Mouse (Mus musculus) heart, embryonic 10.5 days (tissue): ENCODE data around the gene Ldb3. TPM values are rescaled to one million over a fixed set of nuclear protein-coding genes. Genes with fewer than 3 reads are reported as not detected.
A peak's percentile ranks its signal among the peaks of the same experiment; 100 is the strongest.

Experiments used
- DNase-seq: peaks from one replicate; pipeline ENCODE4 v3.0.0-alpha.2; 2017; ENCODE audit warnings: low spot score
- H3K27ac ChIP-seq: fragments of 300-500 bp; sonication (generic); 2 replicates; pipeline ENCODE4 v1.5.1; 2016; ENCODE audit warnings: mild to moderate bottlenecking
- H3K27me3 ChIP-seq: fragments of 300-500 bp; sonication (generic); 2 replicates; pipeline ENCODE4 v1.6.1; 2016; ENCODE audit warnings: mild to moderate bottlenecking; ENCODE audit not compliant: poor library complexity, insufficient read depth, severe bottlenecking
- H3K36me3 ChIP-seq: fragments of 300-500 bp; sonication (generic); 2 replicates; pipeline ENCODE4 v1.6.1; 2016; ENCODE audit warnings: mild to moderate bottlenecking, moderate library complexity
- H3K4me1 ChIP-seq: fragments of 300-500 bp; sonication (generic); 2 replicates; pipeline ENCODE4 v1.6.1; 2016; ENCODE audit warnings: mild to moderate bottlenecking
- H3K4me3 ChIP-seq: fragments of 300-500 bp; sonication (generic); 2 replicates; pipeline ENCODE4 v1.5.1; 2016; ENCODE audit warnings: mild to moderate bottlenecking, moderate library complexity
- H3K9me3 ChIP-seq: fragments of 300-500 bp; sonication (generic); 2 replicates; pipeline ENCODE4 v1.6.1; 2016; ENCODE audit warnings: mild to moderate bottlenecking, moderate library complexity
- WGBS: fragments of 180-500 bp; shearing (Covaris S2); methylation state at CpG from one replicate; pipeline ENCODE4 v1.1.7; 2016; 5-methylcytosine and 5-hydroxymethylcytosine counted together
- polyA plus RNA-seq: library from polyadenylated mRNA; unstranded; fragments of >200 nt; fragmentation: Nextera tagmentation; extraction: Ambion mirVana; gene quantifications from 2 replicates; pipeline ENCODE4 v1.2.1, GENCODE M21; 2016

Gene Ldb3
- polyA plus RNA-seq, 1 experiment from 2014 or later = 136 TPM

- peak overlapping the region; percentile 78 for H3K27ac ChIP-seq
- no peaks in the 10 kb centered on the region for H3K9me3 ChIP-seq
- DNase-seq = no peak
- H3K4me1 ChIP-seq = peaks cover 58% of the 10 kb centered on the region
- H3K36me3 ChIP-seq = peaks cover 59% of the 10 kb centered on the region
- WGBS = 64% methylated on average over 6 of the region's 6 CpGs
- H3K4me3 ChIP-seq = 0 out of 2 replicates have a peak overlapping the region, but pooled peaks have one; percentile 1
- peaks cover 5% of the 10 kb centered on the region; the same call in 1 of the 2 replicates for H3K27me3 ChIP-seq
These were observed 44.9 kb downstream of the Ldb3 start for GRCm38 (mm10) chr14:34543596-34543995.

- H3K4me3 ChIP-seq = no peak overlapping the region
- peaks cover 46% of the 10 kb centered on the region for H3K4me1 ChIP-seq
- no peak for DNase-seq
- WGBS = 87% methylated on average over 5 of the region's 5 CpGs
- no peak overlapping the region for H3K27ac ChIP-seq
- no peaks in the 10 kb centered on the region for H3K9me3 ChIP-seq
- H3K36me3 ChIP-seq = peaks cover 74% of the 10 kb centered on the region
- peaks cover 5% of the 10 kb centered on the region; the same call in 1 of the 2 replicates for H3K27me3 ChIP-seq
These were observed 46.6 kb downstream of the Ldb3 start for GRCm38 (mm10) chr14:34541896-34542295.

- Histone ChIP-seq H3K4me3 (no peak overlapping the region), H3K27me3 (peaks cover 5% of the 10 kb centered on the region; the same call in 1 of the 2 replicates), H3K4me1 (peaks cover 43% of the 10 kb centered on the region), H3K9me3 (no peaks in the 10 kb centered on the region), H3K27ac (peak overlapping the region; percentile 65; the same call in 1 of the 2 replicates), H3K36me3 (peaks cover 82% of the 10 kb centered on the region)
- 22% methylated on average over 12 of the region's 17 CpGs for WGBS
- DNase-seq = no peak
These were observed 47.8 kb downstream of the Ldb3 start for GRCm38 (mm10) chr14:34540685-34541162.

GRCm38 (mm10) chr14:34535883-34536282, 52.6 kb downstream of the Ldb3 start:
- H3K9me3 ChIP-seq = no peaks in the 10 kb centered on the region
- peaks cover 95% of the 10 kb centered on the region for H3K36me3 ChIP-seq
- H3K4me3 ChIP-seq = no peak overlapping the region
- WGBS = 40% methylated on average over 4 of the region's 4 CpGs
- 0 out of 2 replicates have a peak overlapping the region, but pooled peaks have one; percentile 6 for H3K27ac ChIP-seq
- no peak for DNase-seq
- H3K4me1 ChIP-seq = peaks cover 10% of the 10 kb centered on the region; the same call in 1 of the 2 replicates
- H3K27me3 ChIP-seq = no peaks in the 10 kb centered on the region

- Histone ChIP-seq H3K4me3 (no peak overlapping the region), H3K36me3 (peaks cover 94% of the 10 kb centered on the region), H3K27me3 (no peaks in the 10 kb centered on the region), H3K4me1 (peaks cover 6% of the 10 kb centered on the region; the same call in 1 of the 2 replicates), H3K27ac (no peak overlapping the region), H3K9me3 (no peaks in the 10 kb centered on the region)
- WGBS = 78% methylated on average over 5 of the region's 5 CpGs
- no peak for DNase-seq
These were observed 54.9 kb downstream of the Ldb3 start for GRCm38 (mm10) chr14:34533537-34533936.

GRCm38 (mm10) chr14:34532536-34532935, 55.9 kb downstream of the Ldb3 start:
- Histone ChIP-seq H3K9me3 (no peaks in the 10 kb centered on the region), H3K4me1 (peaks cover 9% of the 10 kb centered on the region; the same call in 1 of the 2 replicates), H3K27ac (no peak overlapping the region), H3K36me3 (peaks cover 91% of the 10 kb centered on the region), H3K27me3 (no peaks in the 10 kb centered on the region), H3K4me3 (no peak overlapping the region)
- DNase-seq = no peak
- WGBS = 74% methylated on average over 6 of the region's 6 CpGs

GRCm38 (mm10) chr14:34528804-34529203, 59.7 kb downstream of the Ldb3 start:
- H3K4me3 ChIP-seq = no peak overlapping the region
- no peaks in the 10 kb centered on the region for H3K9me3 ChIP-seq
- peaks cover 56% of the 10 kb centered on the region for H3K36me3 ChIP-seq
- H3K4me1 ChIP-seq = 0 out of 2 replicates have a peak, but pooled peaks cover 4% of the 10 kb centered on the region
- 52% methylated on average over 8 of the region's 8 CpGs for WGBS
- H3K27me3 ChIP-seq = no peaks in the 10 kb centered on the region
- H3K27ac ChIP-seq = peak overlapping the region; percentile 17
- no peak for DNase-seq

GRCm38 (mm10) chr14:34522701-34523100, 65.8 kb downstream of the Ldb3 start, which contains the start of gene 9230112D13Rik:
Gene 9230112D13Rik, minus strand, starts transcription at chr14:34522801.
- 74% methylated on average over 8 of the region's 8 CpGs for WGBS
- Histone ChIP-seq H3K27me3 (no peaks in the 10 kb centered on the region), H3K9me3 (no peaks in the 10 kb centered on the region)

GRCm38 (mm10) chr14:34517959-34518544, 70.4 kb downstream of the Ldb3 start:
- no peaks in the 10 kb centered on the region for H3K9me3 ChIP-seq
- DNase-seq = no peak
- peaks cover 12% of the 10 kb centered on the region for H3K4me1 ChIP-seq
- no peaks in the 10 kb centered on the region for H3K36me3 ChIP-seq
- H3K27me3 ChIP-seq = no peaks in the 10 kb centered on the region
- WGBS = 75% methylated on average over 8 of the region's 8 CpGs
- no peak overlapping the region for H3K4me3 ChIP-seq
- no peak overlapping the region for H3K27ac ChIP-seq

More at GRCm38 (mm10) chr14:34522701-34523100, 65.8 kb downstream of the Ldb3 start, which contains the start of gene 9230112D13Rik:
- Histone ChIP-seq H3K4me3 (no peak within 1 kb of the TSS), H3K27ac (no peak within 1 kb of the TSS), H3K36me3 (0 out of 2 replicates have a peak, but pooled peaks cover 3% of the 10 kb centered on the region), H3K4me1 (0 out of 2 replicates have a peak, but pooled peaks cover 6% of the 10 kb centered on the region)
- DNase-seq = no peak

- 88% methylated on average over 10 of the region's 10 CpGs for WGBS
- DNase-seq = no peak
- H3K36me3 ChIP-seq = no peaks in the 10 kb centered on the region
- peaks cover 12% of the 10 kb centered on the region for H3K4me1 ChIP-seq
- H3K27ac ChIP-seq = no peak overlapping the region
- H3K27me3 ChIP-seq = no peaks in the 10 kb centered on the region
- no peak overlapping the region for H3K4me3 ChIP-seq
- no peaks in the 10 kb centered on the region for H3K9me3 ChIP-seq
These were observed 71.4 kb downstream of the Ldb3 start for GRCm38 (mm10) chr14:34516960-34517577.

GRCm38 (mm10) chr14:34515860-34516259, 72.6 kb downstream of the Ldb3 start:
- 85% methylated on average over 5 of the region's 5 CpGs for WGBS
- Histone ChIP-seq H3K9me3 (no peaks in the 10 kb centered on the region), H3K4me1 (peaks cover 12% of the 10 kb centered on the region), H3K27me3 (no peaks in the 10 kb centered on the region), H3K27ac (no peak overlapping the region), H3K36me3 (no peaks in the 10 kb centered on the region), H3K4me3 (no peak overlapping the region)
- no peak for DNase-seq

GRCm38 (mm10) chr14:34514120-34514519, 74.4 kb downstream of the Ldb3 start:
- Histone ChIP-seq H3K27ac (0 out of 2 replicates have a peak overlapping the region, but pooled peaks have one; percentile 4), H3K4me1 (peaks cover 17% of the 10 kb centered on the region), H3K36me3 (no peaks in the 10 kb centered on the region), H3K4me3 (no peak overlapping the region), H3K27me3 (no peaks in the 10 kb centered on the region), H3K9me3 (no peaks in the 10 kb centered on the region)
- DNase-seq = no peak
- 39% methylated on average over 6 of the region's 6 CpGs for WGBS

- H3K27ac ChIP-seq = no peak overlapping the region
- H3K4me3 ChIP-seq = no peak overlapping the region
- no peaks in the 10 kb centered on the region; the same call in 1 of the 2 replicates for H3K27me3 ChIP-seq
- DNase-seq = no peak
- WGBS = 86% methylated on average over 4 of the region's 4 CpGs
- peaks cover 26% of the 10 kb centered on the region for H3K4me1 ChIP-seq
- no peaks in the 10 kb centered on the region for H3K36me3 ChIP-seq
- H3K9me3 ChIP-seq = no peaks in the 10 kb centered on the region
These were observed 75.9 kb downstream of the Ldb3 start for GRCm38 (mm10) chr14:34512602-34513001.
